8 mouse cellular contexts compared by ENCODE assay signal in genomic region chr16:21644066-21644561, GRCm38 (mm10). TPM values are rescaled to one million over a fixed set of nuclear protein-coding genes. Genes with fewer than 3 reads are reported as not detected.
A peak's percentile ranks its signal among the peaks of the same experiment; 100 is the strongest.
DNase-seq lines count a peak whose midpoint lies in the region; ATAC-seq and TF ChIP-seq lines count a peak whose summit lies in the region.

No protein-coding gene starts in this region.

- no peaks in the 10 kb centered on the region for H3K27me3 ChIP-seq in thymus, adult 2 months (ENCODE audit: control insufficient read depth, insufficient read depth, low read length)
- no peaks in the 10 kb centered on the region for H3K27me3 ChIP-seq in hindbrain, embryonic 15.5 days
- no peaks in the 10 kb centered on the region for H3K27me3 ChIP-seq in limb, embryonic 12.5 days
- no peaks in the 10 kb centered on the region for H3K27me3 ChIP-seq in midbrain, embryonic 14.5 days (ENCODE audit: control insufficient read depth, insufficient read depth, low read length)

- peaks cover 7% of the 10 kb centered on the region; the same call in 1 of the 2 replicates for H3K4me1 ChIP-seq in thymus, adult 2 months (replicated peaks; ENCODE audit: control insufficient read depth, insufficient read depth, low read length)
- H3K4me1 ChIP-seq in hindbrain, embryonic 15.5 days (replicated peaks), result peaks cover 12% of the 10 kb centered on the region; the same call in 1 of the 2 replicates
- peaks cover 11% of the 10 kb centered on the region for H3K4me1 ChIP-seq in limb, embryonic 12.5 days (replicated peaks)
- H3K4me1 ChIP-seq in midbrain, embryonic 14.5 days (ENCODE audit: control insufficient read depth, insufficient read depth, low read length), result peaks cover 20% of the 10 kb centered on the region; the same call in 1 of the 2 replicates

- H3K36me3 ChIP-seq in thymus, adult 2 months (ENCODE audit: control insufficient read depth, insufficient read depth, low read length), result no peaks in the 10 kb centered on the region
- no peaks in the 10 kb centered on the region for H3K36me3 ChIP-seq in hindbrain, embryonic 15.5 days
- no peaks in the 10 kb centered on the region for H3K36me3 ChIP-seq in limb, embryonic 12.5 days
- peaks cover 30% of the 10 kb centered on the region for H3K36me3 ChIP-seq in midbrain, embryonic 14.5 days (ENCODE audit: control insufficient read depth, insufficient read depth, low read length)

- H3K9ac ChIP-seq in hindbrain, embryonic 15.5 days, result no peak overlapping the region
- peak overlapping the region; percentile 44; the same call in 1 of the 2 replicates for H3K9ac ChIP-seq in limb, embryonic 12.5 days (replicated peaks)
- no peak overlapping the region for H3K9ac ChIP-seq in midbrain, embryonic 14.5 days (replicated peaks; ENCODE audit: low read length)

- ATAC-seq in hindbrain, embryonic 15.5 days (ENCODE audit: low FRiP score, low read depth), result no peak; the same call in 1 of the 2 replicates
- ATAC-seq in limb, embryonic 12.5 days (ENCODE audit: insufficient number of reproducible peaks, insufficient read depth, low FRiP score, low TSS enrichment, low read depth), result peak; percentile 43; the same call in 1 of the 2 replicates
- 0 out of 2 replicates have a peak, but pooled peaks have one; percentile 51 for ATAC-seq in midbrain, embryonic 14.5 days (ENCODE audit: low FRiP score, low TSS enrichment)

- intact Hi-C loops in gastrocnemius, adult 2 months (cut with DNase I), result no loop called here

- no peak overlapping the region for H3K4me3 ChIP-seq in thymus, adult 2 months (ENCODE audit: control insufficient read depth, insufficient read depth, low read length)
- H3K4me3 ChIP-seq in gastrocnemius, adult 2 months, result peak overlapping the region; percentile 53
- H3K4me3 ChIP-seq in hindbrain, embryonic 15.5 days, result no peak overlapping the region
- H3K4me3 ChIP-seq in limb, embryonic 12.5 days (replicated peaks), result 0 out of 2 replicates have a peak overlapping the region, but pooled peaks have one; percentile 7
- H3K4me3 ChIP-seq in midbrain, embryonic 14.5 days (replicated peaks; ENCODE audit: low read depth, low read length), result no peak overlapping the region

- WGBS in thymus, adult 2 months, result 78% methylated on average over 17 of the region's 17 CpGs
- 49% methylated on average over 17 of the region's 17 CpGs for WGBS in hindbrain, embryonic 15.5 days
- WGBS in limb, embryonic 12.5 days, result 36% methylated on average over 17 of the region's 17 CpGs
- 44% methylated on average over 17 of the region's 17 CpGs for WGBS in midbrain, embryonic 14.5 days

- no peak overlapping the region for H3K27ac ChIP-seq in thymus, adult 2 months (ENCODE audit: control insufficient read depth, insufficient read depth, low read length)
- peak overlapping the region; percentile 82 for H3K27ac ChIP-seq in gastrocnemius, adult 2 months
- H3K27ac ChIP-seq in hindbrain, embryonic 15.5 days (replicated peaks), result peak overlapping the region; percentile 53
- peak overlapping the region; percentile 67; the same call in 1 of the 2 replicates for H3K27ac ChIP-seq in limb, embryonic 12.5 days
- peak overlapping the region; percentile 66 for H3K27ac ChIP-seq in midbrain, embryonic 14.5 days (replicated peaks; ENCODE audit: low read depth, low read length)

- no peak for TF ChIP-seq POLR2A in thymus, adult 2 months (IDR thresholded peaks at IDR 0.05; ENCODE audit: control insufficient read depth, extremely low read depth, insufficient read depth, low read length, poor library complexity)

- peak; percentile 42 for DNase-seq in thymus, postnatal 0 days (ENCODE audit: low spot score)
- DNase-seq in thymus, adult 2 months, result no peak
- peak; percentile 84 for DNase-seq in gastrocnemius, adult 2 months
- DNase-seq in midbrain, embryonic 14.5 days, result peak; percentile 38
- DNase-seq in urinary bladder, postnatal 25 days (ENCODE audit: low spot score), result peak; percentile 41
- DNase-seq in B cell, adult 2 months, result no peak

- no peaks in the 10 kb centered on the region for H3K9me3 ChIP-seq in hindbrain, embryonic 15.5 days
- no peaks in the 10 kb centered on the region for H3K9me3 ChIP-seq in limb, embryonic 12.5 days
- no peaks in the 10 kb centered on the region for H3K9me3 ChIP-seq in midbrain, embryonic 14.5 days (ENCODE audit: control insufficient read depth, low read length)

- no peak overlapping the region for H3K4me2 ChIP-seq in hindbrain, embryonic 15.5 days
- 0 out of 2 replicates have a peak overlapping the region, but pooled peaks have one; percentile 19 for H3K4me2 ChIP-seq in limb, embryonic 12.5 days
- H3K4me2 ChIP-seq in midbrain, embryonic 14.5 days (ENCODE audit: low read length), result no peak overlapping the region

- no peak for TF ChIP-seq CTCF in thymus, adult 2 months (IDR thresholded peaks at IDR 0.05; ENCODE audit: borderline replicate concordance, control insufficient read depth, extremely low read depth, insufficient read depth, low read length, poor library complexity)
- no peak for TF ChIP-seq CTCF in gastrocnemius, adult 2 months (IDR thresholded peaks at IDR 0.05)

RNA-seq across cellular contexts. Expression of gene 2510009E07Rik, which starts 50.4 kb away (rescaled TPM):
- polyA plus RNA-seq in thymus, postnatal 0 days (2015; fragmentation: Nextera tagmentation; extraction: Ambion mirVana), result 6.0 and 6.4 TPM in 2 replicates
- polyA plus RNA-seq in thymus, adult 2 months (2012; rRNA removed), result 12.4 and 15.7 TPM in 2 replicates
- 10 to 100 TPM; 20.7 to 28.3 TPM for total RNA-seq in gastrocnemius, adult 2 months (2021)
- 49.9 and 53.2 TPM in 2 replicates for polyA plus RNA-seq in hindbrain, embryonic 15.5 days (2015; fragmentation: Nextera tagmentation; extraction: Ambion mirVana)
- 16.6 and 17.6 TPM in 2 replicates for polyA plus RNA-seq in limb, embryonic 12.5 days (2016; fragmentation: Nextera tagmentation; extraction: Ambion mirVana)
- 49.8 and 73.9 TPM in 2 replicates for polyA plus RNA-seq in midbrain, embryonic 14.5 days (2014; fragmentation: Nextera tagmentation; extraction: Ambion mirVana)

Comparison
In these comparisons a context has a peak if more than half of its experiments do, and no peak if none do; other contexts are left out.
1. DNase-seq: peak in thymus, postnatal 0 days (single experiment), gastrocnemius, adult 2 months (single experiment), midbrain, embryonic 14.5 days (single experiment) and urinary bladder, postnatal 25 days (single experiment); none in thymus, adult 2 months (single experiment) and B cell, adult 2 months (0 of 2).
2. H3K4me3 ChIP-seq: peak in gastrocnemius, adult 2 months (single experiment) and limb, embryonic 12.5 days (single experiment); none in thymus, adult 2 months (single experiment), hindbrain, embryonic 15.5 days (single experiment) and midbrain, embryonic 14.5 days (single experiment).